Mouse (Mus musculus): ENCODE measurements at regions not wholly inside any gene's neighbourhood (a gene's known extent, or its start where the extent isn't known, plus 50 kb on each side); places are given as distances from the start of the nearest gene placed in this dataset.

DNA sequence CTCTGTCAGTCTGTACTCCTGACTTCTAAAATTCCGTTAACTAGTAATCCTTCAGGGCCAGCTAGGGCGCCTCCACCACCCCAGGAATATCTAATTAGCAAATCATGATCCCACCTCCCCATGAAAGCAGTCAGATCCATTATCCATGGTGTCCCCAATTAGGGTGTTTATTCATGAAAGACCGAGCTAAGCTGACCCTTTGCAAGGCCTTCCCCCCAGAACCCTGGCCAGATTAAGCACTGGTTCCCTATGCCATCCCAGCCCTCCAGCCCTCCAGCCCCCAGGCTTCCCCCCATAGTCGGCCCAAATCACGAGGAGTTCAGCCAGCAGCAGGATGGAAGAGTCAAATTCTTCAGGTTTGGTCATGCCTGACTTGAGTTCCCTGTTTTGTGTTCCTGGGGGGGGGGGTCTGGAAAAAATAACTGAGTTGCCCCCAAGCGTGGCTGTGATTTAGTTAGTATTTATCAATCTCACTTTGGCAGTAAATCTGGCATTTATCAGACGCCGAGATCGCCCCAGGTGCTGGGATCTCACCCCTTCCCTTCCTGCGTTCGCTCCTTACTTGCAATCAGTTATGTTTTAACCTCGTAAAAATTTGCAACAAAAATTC, 272.7 kb upstream of the Sall1 start:
- Histone ChIP-seq H3K9ac (ENCODE audit: low read length) (no peak overlapping the region), H3K4me1 (ENCODE audit: control insufficient read depth, insufficient read depth, low read length) (peaks cover 3% of the 10 kb centered on the region), H3K4me3 (ENCODE audit: low read length) (no peak overlapping the region), H3K36me3 (ENCODE audit: control insufficient read depth, insufficient read depth) (no peaks in the 10 kb centered on the region), H3K27ac (ENCODE audit: low read length) (no peak overlapping the region), H3K9me3 (replicated peaks; ENCODE audit: control insufficient read depth, low read length) (no peaks in the 10 kb centered on the region), H3K27me3 (ENCODE audit: control insufficient read depth, insufficient read depth, low read length) (no peaks in the 10 kb centered on the region), H3K4me2 (ENCODE audit: low read depth, low read length) (no peak overlapping the region)
- WGBS, result 66% methylated on average over 12 of the region's 12 CpGs
- ATAC-seq (replicated peaks; ENCODE audit: extremely low read depth, insufficient read depth, low FRiP score), result no peak

DNA sequence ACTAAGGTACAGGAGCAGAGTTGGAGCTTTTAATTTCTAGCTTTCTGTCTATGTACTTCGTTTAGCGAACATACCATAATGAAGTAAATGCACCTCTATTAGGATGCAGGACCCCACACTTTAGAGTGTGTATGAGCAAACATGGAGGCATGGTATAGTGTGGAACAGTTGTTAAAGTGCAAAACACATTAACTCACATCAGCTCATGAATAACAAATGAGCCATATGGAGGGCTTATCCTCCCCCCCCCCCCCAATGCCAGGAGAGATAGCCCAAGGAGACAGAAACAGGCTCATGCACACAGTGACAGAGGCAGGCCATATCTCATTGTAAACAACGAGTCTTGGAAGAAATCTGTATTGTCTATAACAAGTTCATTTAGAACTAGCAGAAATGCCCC, 270.9 kb upstream of the Sall1 start:
- no peaks in the 10 kb centered on the region for H3K36me3 ChIP-seq (ENCODE audit: control insufficient read depth, insufficient read depth)
- no peak for ATAC-seq (replicated peaks; ENCODE audit: extremely low read depth, insufficient read depth, low FRiP score)

GRCm38 (mm10) chr8:89310696-89311214, 266.8 kb upstream of the Sall1 start:
- ATAC-seq (replicated peaks; ENCODE audit: extremely low read depth, insufficient read depth, low FRiP score), result no peak
- H3K4me1 ChIP-seq (ENCODE audit: control insufficient read depth, insufficient read depth, low read length), result no peaks in the 10 kb centered on the region
- no peaks in the 10 kb centered on the region for H3K36me3 ChIP-seq (ENCODE audit: control insufficient read depth, insufficient read depth)
- WGBS, result 68% methylated on average over 5 of the region's 5 CpGs
- no peak overlapping the region for H3K27ac ChIP-seq (ENCODE audit: low read length)
- no peak overlapping the region for H3K9ac ChIP-seq (ENCODE audit: low read length)
- no peaks in the 10 kb centered on the region for H3K9me3 ChIP-seq (replicated peaks; ENCODE audit: control insufficient read depth, low read length)
- no peaks in the 10 kb centered on the region for H3K27me3 ChIP-seq (ENCODE audit: control insufficient read depth, insufficient read depth, low read length)
- no peak overlapping the region for H3K4me3 ChIP-seq (ENCODE audit: low read length)
- H3K4me2 ChIP-seq (ENCODE audit: low read depth, low read length), result no peak overlapping the region

More for the DNA sequence above, 270.9 kb upstream of the Sall1 start:
- Histone ChIP-seq H3K27ac (ENCODE audit: low read length) (no peak overlapping the region), H3K4me1 (ENCODE audit: control insufficient read depth, insufficient read depth, low read length) (peaks cover 3% of the 10 kb centered on the region), H3K4me2 (ENCODE audit: low read depth, low read length) (no peak overlapping the region), H3K27me3 (ENCODE audit: control insufficient read depth, insufficient read depth, low read length) (no peaks in the 10 kb centered on the region), H3K9ac (ENCODE audit: low read length) (no peak overlapping the region), H3K4me3 (ENCODE audit: low read length) (no peak overlapping the region), H3K9me3 (replicated peaks; ENCODE audit: control insufficient read depth, low read length) (no peaks in the 10 kb centered on the region)
- WGBS, result 81% methylated on average over 3 of the region's 3 CpGs

DNA sequence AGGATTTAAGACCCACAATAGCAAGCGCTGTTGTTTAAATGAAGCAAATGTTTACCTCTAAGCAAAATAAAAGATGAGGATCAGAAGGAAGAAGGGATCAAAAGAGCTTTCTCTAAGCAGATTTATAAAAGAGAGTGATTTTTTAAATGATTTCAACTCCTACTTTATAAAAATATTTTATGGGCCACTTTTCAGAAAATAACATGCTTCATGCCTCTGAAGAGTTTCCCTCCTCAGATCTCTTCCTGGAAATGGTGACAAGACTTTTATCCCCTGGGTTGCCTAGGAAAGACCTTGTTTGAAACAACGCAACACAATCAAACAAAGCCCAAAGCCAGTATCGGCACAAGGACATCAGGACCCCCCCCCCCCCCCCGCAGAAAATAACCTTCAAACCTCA, 265.6 kb upstream of the Sall1 start:
- no peaks in the 10 kb centered on the region for H3K36me3 ChIP-seq (ENCODE audit: control insufficient read depth, insufficient read depth)
- WGBS, result 28% methylated on average over 4 of the region's 4 CpGs

DNA sequence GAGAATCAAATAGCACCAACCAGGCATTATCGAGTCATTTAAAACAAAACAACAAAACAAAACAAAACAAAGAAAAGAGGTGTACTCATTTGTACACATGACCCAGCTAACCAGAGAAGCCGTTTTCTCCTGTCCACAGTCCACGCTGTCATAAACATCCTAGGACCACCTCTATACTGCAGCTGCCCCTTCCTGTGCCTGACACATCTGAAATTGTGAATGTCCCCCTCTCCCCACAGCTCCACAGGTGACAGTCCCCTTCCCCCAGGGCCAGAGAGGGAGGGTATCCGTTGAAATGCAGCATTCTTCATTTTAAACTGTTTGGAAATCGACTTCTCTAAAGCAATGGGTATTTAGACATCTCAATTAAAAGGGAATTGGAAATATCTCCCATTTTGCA, 265.0 kb upstream of the Sall1 start:
- no peaks in the 10 kb centered on the region for H3K4me1 ChIP-seq (ENCODE audit: control insufficient read depth, insufficient read depth, low read length)
- no peaks in the 10 kb centered on the region for H3K27me3 ChIP-seq (ENCODE audit: control insufficient read depth, insufficient read depth, low read length)
- no peak overlapping the region for H3K4me2 ChIP-seq (ENCODE audit: low read depth, low read length)
- ATAC-seq (replicated peaks; ENCODE audit: extremely low read depth, insufficient read depth, low FRiP score), result no peak
- WGBS, result 47% methylated on average over 5 of the region's 5 CpGs
- no peak overlapping the region for H3K9ac ChIP-seq (ENCODE audit: low read length)
- no peak overlapping the region for H3K4me3 ChIP-seq (ENCODE audit: low read length)
- H3K36me3 ChIP-seq (ENCODE audit: control insufficient read depth, insufficient read depth), result no peaks in the 10 kb centered on the region
- H3K27ac ChIP-seq (ENCODE audit: low read length), result no peak overlapping the region
- no peaks in the 10 kb centered on the region for H3K9me3 ChIP-seq (replicated peaks; ENCODE audit: control insufficient read depth, low read length)

More for the DNA sequence above, 265.6 kb upstream of the Sall1 start:
- no peak overlapping the region for H3K27ac ChIP-seq (ENCODE audit: low read length)
- no peaks in the 10 kb centered on the region for H3K4me1 ChIP-seq (ENCODE audit: control insufficient read depth, insufficient read depth, low read length)
- no peak for ATAC-seq (replicated peaks; ENCODE audit: extremely low read depth, insufficient read depth, low FRiP score)
- no peaks in the 10 kb centered on the region for H3K27me3 ChIP-seq (ENCODE audit: control insufficient read depth, insufficient read depth, low read length)
- H3K9ac ChIP-seq (ENCODE audit: low read length), result no peak overlapping the region
- H3K9me3 ChIP-seq (replicated peaks; ENCODE audit: control insufficient read depth, low read length), result no peaks in the 10 kb centered on the region
- no peak overlapping the region for H3K4me3 ChIP-seq (ENCODE audit: low read length)
- no peak overlapping the region for H3K4me2 ChIP-seq (ENCODE audit: low read depth, low read length)

- Histone ChIP-seq H3K27me3 (ENCODE audit: control insufficient read depth, insufficient read depth, low read length) (no peaks in the 10 kb centered on the region), H3K36me3 (ENCODE audit: control insufficient read depth, insufficient read depth) (no peaks in the 10 kb centered on the region), H3K4me1 (ENCODE audit: control insufficient read depth, insufficient read depth, low read length) (no peaks in the 10 kb centered on the region), H3K4me3 (ENCODE audit: low read length) (no peak overlapping the region), H3K9me3 (replicated peaks; ENCODE audit: control insufficient read depth, low read length) (no peaks in the 10 kb centered on the region), H3K27ac (ENCODE audit: low read length) (no peak overlapping the region), H3K4me2 (ENCODE audit: low read depth, low read length) (no peak overlapping the region), H3K9ac (ENCODE audit: low read length) (no peak overlapping the region)
- 66% methylated on average over 8 of the region's 8 CpGs for WGBS
- ATAC-seq (replicated peaks; ENCODE audit: extremely low read depth, insufficient read depth, low FRiP score), result no peak
Measured at GRCm38 (mm10) chr8:89308532-89308931, 264.6 kb upstream of the Sall1 start.

GRCm38 (mm10) chr8:89307601-89308000, 263.6 kb upstream of the Sall1 start:
- WGBS, result 61% methylated on average over 10 of the region's 10 CpGs
- ATAC-seq (replicated peaks; ENCODE audit: extremely low read depth, insufficient read depth, low FRiP score), result no peak

GRCm38 (mm10) chr8:89307085-89307484, 263.1 kb upstream of the Sall1 start:
- Histone ChIP-seq H3K27me3 (ENCODE audit: control insufficient read depth, insufficient read depth, low read length) (no peaks in the 10 kb centered on the region), H3K9me3 (replicated peaks; ENCODE audit: control insufficient read depth, low read length) (no peaks in the 10 kb centered on the region), H3K4me1 (ENCODE audit: control insufficient read depth, insufficient read depth, low read length) (no peaks in the 10 kb centered on the region), H3K4me2 (ENCODE audit: low read depth, low read length) (no peak overlapping the region), H3K9ac (ENCODE audit: low read length) (no peak overlapping the region), H3K4me3 (ENCODE audit: low read length) (no peak overlapping the region), H3K36me3 (ENCODE audit: control insufficient read depth, insufficient read depth) (no peaks in the 10 kb centered on the region), H3K27ac (ENCODE audit: low read length) (no peak overlapping the region)
- 74% methylated on average over 4 of the region's 4 CpGs for WGBS
- ATAC-seq (replicated peaks; ENCODE audit: extremely low read depth, insufficient read depth, low FRiP score), result no peak

More at GRCm38 (mm10) chr8:89307601-89308000, 263.6 kb upstream of the Sall1 start:
- Histone ChIP-seq H3K4me3 (ENCODE audit: low read length) (no peak overlapping the region), H3K4me1 (ENCODE audit: control insufficient read depth, insufficient read depth, low read length) (no peaks in the 10 kb centered on the region), H3K36me3 (ENCODE audit: control insufficient read depth, insufficient read depth) (no peaks in the 10 kb centered on the region), H3K4me2 (ENCODE audit: low read depth, low read length) (no peak overlapping the region), H3K27me3 (ENCODE audit: control insufficient read depth, insufficient read depth, low read length) (no peaks in the 10 kb centered on the region), H3K9me3 (replicated peaks; ENCODE audit: control insufficient read depth, low read length) (no peaks in the 10 kb centered on the region), H3K27ac (ENCODE audit: low read length) (no peak overlapping the region), H3K9ac (ENCODE audit: low read length) (no peak overlapping the region)

- Histone ChIP-seq H3K9me3 (replicated peaks; ENCODE audit: control insufficient read depth, low read length) (no peaks in the 10 kb centered on the region), H3K27ac (ENCODE audit: low read length) (no peak overlapping the region), H3K4me3 (ENCODE audit: low read length) (no peak overlapping the region), H3K4me2 (ENCODE audit: low read depth, low read length) (no peak overlapping the region), H3K4me1 (ENCODE audit: control insufficient read depth, insufficient read depth, low read length) (no peaks in the 10 kb centered on the region), H3K36me3 (ENCODE audit: control insufficient read depth, insufficient read depth) (no peaks in the 10 kb centered on the region), H3K27me3 (ENCODE audit: control insufficient read depth, insufficient read depth, low read length) (no peaks in the 10 kb centered on the region), H3K9ac (ENCODE audit: low read length) (no peak overlapping the region)
- WGBS, result 74% methylated on average over 10 of the region's 10 CpGs
- ATAC-seq (replicated peaks; ENCODE audit: extremely low read depth, insufficient read depth, low FRiP score), result no peak
Measured at GRCm38 (mm10) chr8:89304116-89304515, 260.2 kb upstream of the Sall1 start.
